Mouse (Mus musculus): Measurements from ENCODE around the gene Fblim1. TPM values are rescaled to one million over a fixed set of nuclear protein-coding genes. Genes with fewer than 3 reads are reported as not detected.

The Fblim1 gene
- 18.8 and 27.8 TPM in 2 replicates for polyA plus RNA-seq (2015; fragmentation: Nextera tagmentation; extraction: Ambion mirVana)

DNA sequence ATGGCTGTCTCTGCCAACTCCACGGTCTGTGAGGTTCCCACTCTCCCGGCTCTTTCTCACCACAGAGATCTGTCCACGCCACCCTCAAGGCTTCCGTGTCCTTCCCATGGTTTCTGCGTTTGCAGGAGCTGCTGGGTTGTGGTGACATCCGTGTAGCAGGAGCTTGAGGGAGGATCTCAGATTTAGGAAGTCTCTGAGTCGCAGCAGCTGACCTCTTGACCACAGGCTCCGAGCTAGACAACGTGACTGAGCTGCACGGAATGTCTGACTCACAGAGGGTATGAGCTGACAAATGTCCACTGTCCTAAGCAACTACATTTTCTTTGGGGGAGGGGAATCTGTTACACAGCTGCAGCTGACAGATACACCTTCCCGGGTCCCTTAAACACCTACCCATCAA is at the start of gene Fblim1:
Fblim1 (minus strand) TSS at position 236 of the 400 bp plus-strand sequence.
- no peak within 1 kb of the TSS for H3K4me2 ChIP-seq (ENCODE audit: low read length)
- H3K9me3 ChIP-seq (ENCODE audit: control insufficient read depth, low read length): no peaks in the 10 kb centered on the region
- H3K36me3 ChIP-seq (ENCODE audit: control insufficient read depth, insufficient read depth): no peaks in the 10 kb centered on the region
- no peak within 1 kb of the TSS for H3K27ac ChIP-seq (ENCODE audit: low read length)
- H3K27me3 ChIP-seq (replicated peaks; ENCODE audit: control insufficient read depth, insufficient read depth, low read length): no peaks in the 10 kb centered on the region
- WGBS: 92% methylated on average over 11 of the region's 11 CpGs
- H3K4me1 ChIP-seq (replicated peaks; ENCODE audit: control insufficient read depth, insufficient read depth, low read length): 0 out of 2 replicates have a peak, but pooled peaks cover 2% of the 10 kb centered on the region
- H3K9ac ChIP-seq (replicated peaks; ENCODE audit: low read depth, low read length): no peak within 1 kb of the TSS
- no peak within 1 kb of the TSS for H3K4me3 ChIP-seq (replicated peaks; ENCODE audit: low read length)
- no peak for ATAC-seq

DNA sequence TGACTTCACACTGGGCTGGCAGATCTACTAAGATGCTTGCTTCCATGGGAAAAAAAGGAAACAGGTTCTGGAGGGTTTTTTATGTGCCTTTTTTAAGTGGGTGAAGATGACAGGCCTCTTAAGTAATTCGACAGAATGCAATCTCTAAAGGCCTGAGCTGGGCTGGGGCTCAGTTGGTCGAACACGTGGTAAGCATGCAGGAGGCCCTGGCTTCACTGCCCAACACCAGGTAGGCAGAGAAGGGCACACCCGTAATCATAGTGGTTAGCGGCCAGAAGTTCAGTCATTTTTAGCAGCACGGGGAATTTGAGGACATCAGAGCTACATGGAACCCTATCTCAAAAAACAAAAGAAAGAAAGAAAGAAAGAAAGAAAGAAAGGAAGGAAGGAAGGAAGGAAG is 48.6 kb upstream of the Fblim1 start:
- Histone ChIP-seq H3K4me2 (ENCODE audit: low read length) (no peak overlapping the region), H3K9me3 (ENCODE audit: control insufficient read depth, low read length) (no peaks in the 10 kb centered on the region), H3K36me3 (ENCODE audit: control insufficient read depth, insufficient read depth) (peaks cover 8% of the 10 kb centered on the region; the same call in 1 of the 2 replicates), H3K27ac (ENCODE audit: low read length) (no peak overlapping the region), H3K4me1 (replicated peaks; ENCODE audit: control insufficient read depth, insufficient read depth, low read length) (0 out of 2 replicates have a peak, but pooled peaks cover under 1% of the 10 kb centered on the region), H3K4me3 (replicated peaks; ENCODE audit: low read length) (no peak overlapping the region), H3K9ac (replicated peaks; ENCODE audit: low read depth, low read length) (no peak overlapping the region), H3K27me3 (replicated peaks; ENCODE audit: control insufficient read depth, insufficient read depth, low read length) (no peaks in the 10 kb centered on the region)
- no peak for ATAC-seq
- WGBS: 96% methylated on average over 6 of the region's 6 CpGs

DNA sequence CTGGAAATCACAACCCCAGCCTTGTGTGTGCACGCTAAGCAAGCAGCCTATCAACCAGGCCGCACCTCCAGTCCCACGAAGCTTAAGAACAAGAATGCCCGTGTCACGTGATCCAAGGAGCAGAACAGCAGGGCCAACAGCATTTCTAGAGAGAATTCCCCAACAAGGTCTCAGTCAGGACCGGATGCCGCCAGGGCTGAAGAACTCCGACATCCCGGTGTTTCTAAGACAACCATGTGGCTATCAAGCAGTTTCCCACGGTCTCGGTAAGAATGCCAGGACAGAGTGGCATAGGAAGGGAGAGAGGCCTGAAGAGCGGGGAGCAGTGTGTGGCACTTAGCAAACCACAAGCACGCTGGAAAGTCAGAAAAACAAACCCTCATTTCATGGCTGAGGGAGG is 47.9 kb upstream of the Fblim1 start:
- Histone ChIP-seq H3K4me3 (replicated peaks; ENCODE audit: low read length) (no peak overlapping the region), H3K9ac (replicated peaks; ENCODE audit: low read depth, low read length) (no peak overlapping the region), H3K27ac (ENCODE audit: low read length) (no peak overlapping the region), H3K9me3 (ENCODE audit: control insufficient read depth, low read length) (no peaks in the 10 kb centered on the region), H3K4me1 (replicated peaks; ENCODE audit: control insufficient read depth, insufficient read depth, low read length) (0 out of 2 replicates have a peak, but pooled peaks cover 6% of the 10 kb centered on the region), H3K27me3 (replicated peaks; ENCODE audit: control insufficient read depth, insufficient read depth, low read length) (no peaks in the 10 kb centered on the region), H3K4me2 (ENCODE audit: low read length) (no peak overlapping the region), H3K36me3 (ENCODE audit: control insufficient read depth, insufficient read depth) (peaks cover 7% of the 10 kb centered on the region; the same call in 1 of the 2 replicates)
- 89% methylated on average over 13 of the region's 13 CpGs for WGBS
- no peak for ATAC-seq

DNA sequence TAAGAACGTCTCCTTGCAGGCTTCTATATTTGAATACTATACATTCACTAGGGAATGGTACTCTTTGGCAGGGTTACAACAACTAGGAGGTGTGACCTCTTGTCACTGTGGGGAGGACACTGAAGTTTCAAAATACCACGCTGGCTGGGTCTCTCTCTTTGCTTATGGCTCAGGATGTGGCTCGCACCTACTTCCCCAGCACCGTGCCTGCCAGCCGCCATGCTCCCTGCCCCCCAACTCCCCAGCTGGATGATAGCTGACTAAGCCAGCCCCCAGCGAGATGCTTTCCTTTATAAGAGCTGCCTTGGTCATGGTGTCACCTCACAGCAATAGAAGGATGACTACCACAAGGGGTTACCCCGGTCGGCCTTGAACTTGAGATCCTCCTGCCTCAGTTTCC is 47.1 kb upstream of the Fblim1 start:
- WGBS: 91% methylated on average over 8 of the region's 8 CpGs

DNA sequence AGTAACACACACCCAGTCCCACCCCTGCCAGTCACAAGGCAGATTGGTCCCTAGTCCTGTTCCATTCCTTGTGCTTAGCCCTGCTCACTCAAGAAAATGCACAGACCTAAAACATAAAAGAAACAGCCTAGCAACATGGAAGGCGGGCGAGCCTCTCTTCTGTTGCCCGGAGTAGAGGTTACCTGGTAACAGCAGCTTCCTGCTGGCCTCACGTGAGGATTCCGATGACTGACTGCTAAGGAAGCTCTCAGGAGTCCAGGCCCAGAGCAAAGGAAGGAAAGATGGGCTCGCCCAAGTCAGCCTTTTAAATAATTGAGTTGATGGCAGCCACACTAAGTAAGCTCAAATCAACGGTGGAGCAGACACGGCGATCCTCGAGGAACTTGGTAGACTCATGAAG is 46.0 kb upstream of the Fblim1 start:
- H3K4me3 ChIP-seq (replicated peaks; ENCODE audit: low read length): no peak overlapping the region
- no peak overlapping the region for H3K9ac ChIP-seq (replicated peaks; ENCODE audit: low read depth, low read length)
- 0 out of 2 replicates have a peak, but pooled peaks cover 7% of the 10 kb centered on the region for H3K4me1 ChIP-seq (replicated peaks; ENCODE audit: control insufficient read depth, insufficient read depth, low read length)
- H3K4me2 ChIP-seq (ENCODE audit: low read length): no peak overlapping the region
- no peaks in the 10 kb centered on the region for H3K27me3 ChIP-seq (replicated peaks; ENCODE audit: control insufficient read depth, insufficient read depth, low read length)
- no peaks in the 10 kb centered on the region for H3K9me3 ChIP-seq (ENCODE audit: control insufficient read depth, low read length)
- no peak overlapping the region for H3K27ac ChIP-seq (ENCODE audit: low read length)
- ATAC-seq: no peak
- peaks cover 5% of the 10 kb centered on the region; the same call in 1 of the 2 replicates for H3K36me3 ChIP-seq (ENCODE audit: control insufficient read depth, insufficient read depth)
- 95% methylated on average over 10 of the region's 10 CpGs for WGBS

More for the DNA sequence above, 47.1 kb upstream of the Fblim1 start:
- peaks cover 5% of the 10 kb centered on the region; the same call in 1 of the 2 replicates for H3K36me3 ChIP-seq (ENCODE audit: control insufficient read depth, insufficient read depth)
- no peak overlapping the region for H3K4me2 ChIP-seq (ENCODE audit: low read length)
- no peak overlapping the region for H3K4me3 ChIP-seq (replicated peaks; ENCODE audit: low read length)
- 0 out of 2 replicates have a peak, but pooled peaks cover 7% of the 10 kb centered on the region for H3K4me1 ChIP-seq (replicated peaks; ENCODE audit: control insufficient read depth, insufficient read depth, low read length)
- ATAC-seq: no peak
- H3K9me3 ChIP-seq (ENCODE audit: control insufficient read depth, low read length): no peaks in the 10 kb centered on the region
- no peaks in the 10 kb centered on the region for H3K27me3 ChIP-seq (replicated peaks; ENCODE audit: control insufficient read depth, insufficient read depth, low read length)
- H3K27ac ChIP-seq (ENCODE audit: low read length): no peak overlapping the region
- H3K9ac ChIP-seq (replicated peaks; ENCODE audit: low read depth, low read length): no peak overlapping the region

DNA sequence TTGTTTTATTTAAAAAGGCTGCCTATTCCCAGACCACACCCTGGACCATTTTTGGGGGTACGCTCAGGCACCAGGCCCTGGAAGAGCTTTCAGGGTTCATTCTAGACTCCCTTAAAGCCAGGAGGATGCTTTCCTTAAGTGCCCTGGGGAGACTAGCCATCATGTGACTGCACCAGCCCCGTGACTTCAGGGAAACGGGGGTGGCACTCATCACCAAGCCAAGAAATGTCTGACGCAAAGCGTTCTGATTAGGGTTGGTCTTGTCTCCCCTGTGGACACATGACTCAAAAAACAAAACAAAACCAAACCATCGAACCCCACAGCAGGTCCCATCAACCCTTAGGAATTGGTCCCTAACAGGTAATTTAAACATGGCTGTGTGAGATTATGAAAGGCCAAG is 45.4 kb upstream of the Fblim1 start:
- peaks cover 5% of the 10 kb centered on the region; the same call in 1 of the 2 replicates for H3K36me3 ChIP-seq (ENCODE audit: control insufficient read depth, insufficient read depth)
- 0 out of 2 replicates have a peak, but pooled peaks cover 7% of the 10 kb centered on the region for H3K4me1 ChIP-seq (replicated peaks; ENCODE audit: control insufficient read depth, insufficient read depth, low read length)
- H3K4me3 ChIP-seq (replicated peaks; ENCODE audit: low read length): no peak overlapping the region
- 90% methylated on average over 6 of the region's 6 CpGs for WGBS
- no peaks in the 10 kb centered on the region for H3K27me3 ChIP-seq (replicated peaks; ENCODE audit: control insufficient read depth, insufficient read depth, low read length)
- no peak for ATAC-seq
- no peak overlapping the region for H3K27ac ChIP-seq (ENCODE audit: low read length)
- no peak overlapping the region for H3K4me2 ChIP-seq (ENCODE audit: low read length)
- H3K9me3 ChIP-seq (ENCODE audit: control insufficient read depth, low read length): no peaks in the 10 kb centered on the region
- no peak overlapping the region for H3K9ac ChIP-seq (replicated peaks; ENCODE audit: low read depth, low read length)

DNA sequence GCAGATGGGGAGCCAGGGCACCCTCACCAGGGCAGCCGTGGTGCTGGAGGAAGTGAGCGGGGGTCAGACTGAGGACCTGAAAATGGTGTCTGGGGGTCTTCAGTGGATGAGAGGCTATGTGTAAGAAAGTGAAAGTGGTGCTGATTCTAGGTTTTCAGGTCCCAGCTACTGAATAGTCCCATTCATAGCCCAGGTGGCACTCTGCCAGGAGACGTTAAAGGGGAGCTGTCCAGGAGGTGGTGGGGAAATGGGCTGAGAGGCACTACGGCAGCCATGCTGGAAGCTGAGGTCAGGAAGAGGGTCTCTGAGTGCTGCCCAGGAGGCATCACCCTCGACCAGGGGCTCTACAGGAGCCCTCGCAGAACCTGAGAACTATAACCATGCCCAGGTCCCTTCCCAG is 43.3 kb upstream of the Fblim1 start:
- Histone ChIP-seq H3K4me3 (replicated peaks; ENCODE audit: low read length) (no peak overlapping the region), H3K9ac (replicated peaks; ENCODE audit: low read depth, low read length) (no peak overlapping the region), H3K4me2 (ENCODE audit: low read length) (no peak overlapping the region), H3K36me3 (ENCODE audit: control insufficient read depth, insufficient read depth) (peaks cover 5% of the 10 kb centered on the region; the same call in 1 of the 2 replicates), H3K27me3 (replicated peaks; ENCODE audit: control insufficient read depth, insufficient read depth, low read length) (no peaks in the 10 kb centered on the region), H3K4me1 (replicated peaks; ENCODE audit: control insufficient read depth, insufficient read depth, low read length) (0 out of 2 replicates have a peak, but pooled peaks cover 7% of the 10 kb centered on the region), H3K27ac (ENCODE audit: low read length) (no peak overlapping the region), H3K9me3 (ENCODE audit: control insufficient read depth, low read length) (no peaks in the 10 kb centered on the region)
- 48% methylated on average over 6 of the region's 6 CpGs for WGBS
- no peak; the same call in 1 of the 2 replicates for ATAC-seq

DNA sequence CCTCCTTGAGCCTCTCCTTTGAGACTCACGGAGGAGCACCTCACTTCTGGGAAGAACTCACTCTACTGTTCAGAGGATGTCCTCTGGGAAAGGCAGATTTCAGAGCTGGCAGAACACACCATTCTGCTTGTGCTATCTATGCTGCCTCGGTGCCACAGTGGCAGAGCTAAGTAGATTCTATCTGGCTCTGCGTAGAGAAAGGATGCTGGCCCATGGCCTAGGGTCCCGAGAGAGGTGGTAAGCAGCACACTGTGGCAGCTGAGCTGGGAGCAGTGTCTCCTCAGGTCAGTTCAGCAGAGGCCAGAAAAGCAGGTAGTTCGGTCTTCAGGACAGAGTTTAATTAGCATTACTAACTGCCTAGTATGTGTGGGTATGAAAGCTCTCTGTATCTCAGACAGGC is 42.4 kb upstream of the Fblim1 start:
- WGBS: 91% methylated on average over 5 of the region's 5 CpGs
- Histone ChIP-seq H3K27me3 (replicated peaks; ENCODE audit: control insufficient read depth, insufficient read depth, low read length) (no peaks in the 10 kb centered on the region), H3K36me3 (ENCODE audit: control insufficient read depth, insufficient read depth) (no peaks in the 10 kb centered on the region)

DNA sequence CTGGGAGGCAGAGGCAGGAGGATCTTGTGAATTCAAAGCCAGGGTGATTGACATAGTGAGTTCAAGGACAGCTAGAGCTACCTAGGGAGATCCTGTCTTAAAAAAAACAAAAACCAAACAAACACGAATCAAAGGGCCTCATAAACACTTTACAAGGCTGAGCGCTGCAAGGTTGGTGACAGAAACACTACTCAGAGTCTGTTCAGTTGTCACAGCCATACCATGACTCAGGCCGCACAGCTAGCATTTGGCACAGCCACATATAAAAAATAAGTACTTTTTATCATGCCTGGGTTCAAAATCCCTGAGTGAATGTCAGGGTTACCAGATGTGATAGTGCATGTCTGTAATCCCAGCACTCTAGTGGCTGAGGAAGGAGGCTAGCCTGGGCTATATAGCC is 41.3 kb upstream of the Fblim1 start:
- Histone ChIP-seq H3K9ac (replicated peaks; ENCODE audit: low read depth, low read length) (no peak overlapping the region), H3K27me3 (replicated peaks; ENCODE audit: control insufficient read depth, insufficient read depth, low read length) (no peaks in the 10 kb centered on the region), H3K4me1 (replicated peaks; ENCODE audit: control insufficient read depth, insufficient read depth, low read length) (peaks cover 18% of the 10 kb centered on the region), H3K4me2 (ENCODE audit: low read length) (no peak overlapping the region), H3K36me3 (ENCODE audit: control insufficient read depth, insufficient read depth) (no peaks in the 10 kb centered on the region), H3K4me3 (replicated peaks; ENCODE audit: low read length) (no peak overlapping the region), H3K27ac (ENCODE audit: low read length) (no peak overlapping the region), H3K9me3 (ENCODE audit: control insufficient read depth, low read length) (no peaks in the 10 kb centered on the region)
- WGBS: 97% methylated on average over 3 of the region's 3 CpGs
- ATAC-seq: no peak

More for the DNA sequence above, 42.4 kb upstream of the Fblim1 start:
- no peak overlapping the region for H3K27ac ChIP-seq (ENCODE audit: low read length)
- no peak for ATAC-seq
- H3K9me3 ChIP-seq (ENCODE audit: control insufficient read depth, low read length): no peaks in the 10 kb centered on the region
- peaks cover 16% of the 10 kb centered on the region for H3K4me1 ChIP-seq (replicated peaks; ENCODE audit: control insufficient read depth, insufficient read depth, low read length)
- H3K4me3 ChIP-seq (replicated peaks; ENCODE audit: low read length): no peak overlapping the region
- no peak overlapping the region for H3K4me2 ChIP-seq (ENCODE audit: low read length)
- H3K9ac ChIP-seq (replicated peaks; ENCODE audit: low read depth, low read length): no peak overlapping the region

DNA sequence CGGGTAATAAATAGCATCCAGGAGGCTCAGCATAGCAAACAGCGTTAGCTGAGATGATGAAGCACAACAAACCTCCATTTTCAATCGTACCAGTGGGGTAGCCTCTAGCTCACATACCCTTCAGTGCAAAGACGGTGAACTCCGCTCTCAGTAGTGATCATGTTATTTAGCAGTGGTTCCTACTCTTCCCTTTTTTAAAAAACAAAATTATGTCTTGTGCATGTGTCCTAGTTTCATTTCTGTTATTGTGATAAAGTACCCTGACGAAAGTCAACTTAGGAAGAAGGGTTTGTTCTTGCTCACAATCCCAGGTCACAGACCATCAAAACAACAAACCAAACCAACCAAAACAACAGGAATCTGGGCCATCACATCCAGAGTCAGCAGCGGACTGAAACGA is 40.1 kb upstream of the Fblim1 start:
- 97% methylated on average over 8 of the region's 8 CpGs for WGBS
- Histone ChIP-seq H3K27me3 (replicated peaks; ENCODE audit: control insufficient read depth, insufficient read depth, low read length) (no peaks in the 10 kb centered on the region), H3K9ac (replicated peaks; ENCODE audit: low read depth, low read length) (no peak overlapping the region), H3K4me1 (replicated peaks; ENCODE audit: control insufficient read depth, insufficient read depth, low read length) (peaks cover 18% of the 10 kb centered on the region), H3K4me2 (ENCODE audit: low read length) (no peak overlapping the region), H3K27ac (ENCODE audit: low read length) (no peak overlapping the region), H3K4me3 (replicated peaks; ENCODE audit: low read length) (no peak overlapping the region), H3K9me3 (ENCODE audit: control insufficient read depth, low read length) (no peaks in the 10 kb centered on the region), H3K36me3 (ENCODE audit: control insufficient read depth, insufficient read depth) (peaks cover 8% of the 10 kb centered on the region; the same call in 1 of the 2 replicates)
- ATAC-seq: no peak

Data from forebrain, embryonic 16.5 days (tissue).